Mouse (Mus musculus) gastrocnemius, postnatal 4 days (tissue): ENCODE data around the gene Prdm4. TPM values are rescaled to one million over a fixed set of nuclear protein-coding genes. Genes with fewer than 3 reads are reported as not detected.
A peak's percentile ranks its signal among the peaks of the same experiment; 100 is the strongest.

Experiments used
- DNase-seq, 2 experiments: peaks; one replicate each; pipeline ENCODE4 v3.0.0; 2021 to 2022; ENCODE audit warnings: low spot score in 2 of 2, mixed read lengths in 2 of 2
- total RNA-seq, 2 experiments: library from RNA; stranded (reverse); gene quantifications; 2 replicates each; pipeline ENCODE4 v1.2.3; 2021

Gene Prdm4
- total RNA-seq, 2 experiments from 2014 or later = 17.0 to 19.9 TPM

- no peak for DNase-seq
Measured at GRCm38 (mm10) chr10:85872479-85872773, 44.5 kb downstream of the Prdm4 start.

GRCm38 (mm10) chr10:85871698-85872478 is 45.1 kb downstream of the Prdm4 start:
- peak; percentile 87 to 93 for DNase-seq

- no peak for DNase-seq
Measured at GRCm38 (mm10) chr10:85846105-85846862, 70.7 kb downstream of the Prdm4 start.

Other genes with a start within 250 kb of the Prdm4 start
- 10 to 100 TPM; 22.3 to 22.7 TPM for gene Pwp1, start 87.6 kb downstream of the Prdm4 start, total RNA-seq
- not detected for gene Ascl4, start 10.5 kb upstream of the Prdm4 start, total RNA-seq
- gene Rtcb, start 40.7 kb upstream of the Prdm4 start, total RNA-seq = 10 to 100 TPM; 85.8 to 93.1 TPM
- gene Bpifc, start 94.8 kb upstream of the Prdm4 start, total RNA-seq = not detected
- 10 to 100 TPM; 13.1 to 15.4 TPM for gene Fbxo7, start 104.8 kb upstream of the Prdm4 start, total RNA-seq